Mouse (Mus musculus) hindbrain, embryonic 12.5 days (tissue): ENCODE data around the gene Pxn. TPM values are rescaled to one million over a fixed set of nuclear protein-coding genes. Genes with fewer than 3 reads are reported as not detected.

Experiments used
- ATAC-seq: fragments of 200-750 bp; cut with Nextera tagmentation; 2 replicates; pipeline ENCODE4 v1.8.0; 2017; ENCODE audit warnings: moderate TSS enrichment; ENCODE audit not compliant: low FRiP score
- H3K27ac ChIP-seq: fragments of 300-500 bp; sonication (generic); 2 replicates; pipeline ENCODE4 v1.5.1; 2016; ENCODE audit warnings: mild to moderate bottlenecking
- H3K27me3 ChIP-seq: fragments of 300-500 bp; sonication (generic); 2 replicates; pipeline ENCODE4 v1.6.1; 2016; ENCODE audit warnings: mild to moderate bottlenecking
- H3K36me3 ChIP-seq: fragments of 300-500 bp; sonication (generic); 2 replicates; pipeline ENCODE4 v1.6.1; 2016; ENCODE audit warnings: mild to moderate bottlenecking
- H3K4me1 ChIP-seq: fragments of 300-500 bp; sonication (generic); 2 replicates; pipeline ENCODE4 v1.6.1; 2016
- H3K4me2 ChIP-seq: fragments of 300-500 bp; sonication (generic); replicated peaks from 2 replicates; pipeline ENCODE4 v1.6.1; 2016; ENCODE audit warnings: mild to moderate bottlenecking
- H3K4me3 ChIP-seq: fragments of 300-500 bp; sonication (generic); 2 replicates; pipeline ENCODE4 v1.5.1; 2016; ENCODE audit warnings: mild to moderate bottlenecking
- H3K9ac ChIP-seq: fragments of 300-500 bp; sonication (generic); 2 replicates; pipeline ENCODE4 v1.6.1; 2016; ENCODE audit warnings: mild to moderate bottlenecking, moderate library complexity
- H3K9me3 ChIP-seq: fragments of 300-500 bp; sonication (generic); replicated peaks from 2 replicates; pipeline ENCODE4 v1.6.1; 2016; ENCODE audit warnings: mild to moderate bottlenecking
- WGBS: fragments of 180-500 bp; shearing (Covaris S2); methylation state at CpG from one replicate; pipeline ENCODE4 v1.1.7; 2016; 5-methylcytosine and 5-hydroxymethylcytosine counted together
- polyA plus RNA-seq: library from polyadenylated mRNA; unstranded; fragments of >200 nt; fragmentation: Nextera tagmentation; extraction: Ambion mirVana; gene quantifications from 2 replicates; pipeline ENCODE4 v1.2.1, GENCODE M21; 2016

Gene Pxn
- polyA plus RNA-seq, 1 experiment from 2014 or later: 34.0 TPM

DNA sequence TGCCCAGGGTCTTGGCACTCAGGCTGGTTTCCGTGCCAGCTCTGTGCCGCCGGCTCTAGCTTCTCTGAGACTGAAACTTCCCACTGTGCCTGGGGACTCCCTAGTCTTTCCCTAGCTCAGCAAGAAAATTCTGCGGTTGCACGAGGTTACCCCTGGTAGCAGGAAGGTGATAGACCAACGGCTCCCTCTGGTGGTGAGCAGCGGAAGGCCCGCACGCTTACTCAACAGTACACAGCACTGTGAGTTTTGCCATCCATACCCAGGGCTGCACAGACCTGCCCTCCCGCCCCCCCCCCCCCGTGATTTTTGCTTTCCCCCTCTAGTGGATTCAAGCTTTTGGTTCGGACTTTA, 32.2 kb downstream of the Pxn start:
- peak; percentile 79 for ATAC-seq
- no peak overlapping the region for H3K9ac ChIP-seq
- H3K4me2 ChIP-seq: no peak overlapping the region
- peaks cover 46% of the 10 kb centered on the region for H3K4me1 ChIP-seq
- H3K9me3 ChIP-seq: no peaks in the 10 kb centered on the region
- no peaks in the 10 kb centered on the region for H3K27me3 ChIP-seq
- H3K36me3 ChIP-seq: no peaks in the 10 kb centered on the region
- 2% methylated on average over 12 of the region's 12 CpGs for WGBS
- H3K4me3 ChIP-seq: no peak overlapping the region
- H3K27ac ChIP-seq: no peak overlapping the region

DNA sequence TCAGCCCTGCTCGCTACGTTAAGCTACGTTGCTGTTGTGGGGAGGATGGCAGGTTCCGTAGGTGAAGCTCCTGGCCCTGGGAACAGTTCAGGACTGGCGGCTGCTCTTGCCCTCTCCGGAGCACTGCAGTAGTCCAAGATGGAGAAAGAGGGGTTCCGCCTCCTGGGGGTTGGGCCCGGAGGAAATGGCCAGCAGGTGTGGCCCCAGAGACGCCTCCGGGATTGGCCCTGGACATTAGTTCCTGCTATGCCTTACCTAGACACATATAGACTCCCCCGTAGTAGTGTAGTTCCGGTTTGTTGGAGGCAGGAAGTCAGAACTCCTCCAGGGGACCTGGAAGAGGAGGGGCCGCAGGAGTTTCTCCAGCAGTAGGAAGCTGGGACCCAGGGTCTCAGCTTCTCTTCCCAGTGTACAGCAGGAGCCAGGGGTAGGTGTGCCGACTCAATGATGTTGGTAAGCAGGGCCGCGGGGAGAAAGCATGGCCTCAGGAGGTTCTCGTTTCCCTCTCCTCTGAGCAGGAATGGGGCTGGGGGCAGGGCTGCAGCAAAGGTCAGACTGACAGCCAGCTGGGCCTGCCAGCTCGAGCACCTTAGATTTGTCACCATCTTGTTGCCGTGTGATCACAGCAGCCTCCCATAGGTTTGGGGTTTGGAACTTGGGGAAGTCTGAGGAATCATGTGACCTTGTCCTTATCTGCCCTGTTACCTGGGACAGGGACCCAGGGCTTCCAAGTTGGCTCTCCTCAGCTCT, 36.3 kb downstream of the Pxn start:
- Histone ChIP-seq H3K36me3 (peaks cover 22% of the 10 kb centered on the region), H3K4me3 (no peak overlapping the region), H3K9me3 (no peaks in the 10 kb centered on the region), H3K4me1 (peaks cover 62% of the 10 kb centered on the region), H3K9ac (no peak overlapping the region), H3K4me2 (no peak overlapping the region), H3K27ac (peak overlapping the region; percentile 5; the same call in 1 of the 2 replicates), H3K27me3 (no peaks in the 10 kb centered on the region)
- 62% methylated on average over 19 of the region's 19 CpGs for WGBS
- no peak for ATAC-seq

DNA sequence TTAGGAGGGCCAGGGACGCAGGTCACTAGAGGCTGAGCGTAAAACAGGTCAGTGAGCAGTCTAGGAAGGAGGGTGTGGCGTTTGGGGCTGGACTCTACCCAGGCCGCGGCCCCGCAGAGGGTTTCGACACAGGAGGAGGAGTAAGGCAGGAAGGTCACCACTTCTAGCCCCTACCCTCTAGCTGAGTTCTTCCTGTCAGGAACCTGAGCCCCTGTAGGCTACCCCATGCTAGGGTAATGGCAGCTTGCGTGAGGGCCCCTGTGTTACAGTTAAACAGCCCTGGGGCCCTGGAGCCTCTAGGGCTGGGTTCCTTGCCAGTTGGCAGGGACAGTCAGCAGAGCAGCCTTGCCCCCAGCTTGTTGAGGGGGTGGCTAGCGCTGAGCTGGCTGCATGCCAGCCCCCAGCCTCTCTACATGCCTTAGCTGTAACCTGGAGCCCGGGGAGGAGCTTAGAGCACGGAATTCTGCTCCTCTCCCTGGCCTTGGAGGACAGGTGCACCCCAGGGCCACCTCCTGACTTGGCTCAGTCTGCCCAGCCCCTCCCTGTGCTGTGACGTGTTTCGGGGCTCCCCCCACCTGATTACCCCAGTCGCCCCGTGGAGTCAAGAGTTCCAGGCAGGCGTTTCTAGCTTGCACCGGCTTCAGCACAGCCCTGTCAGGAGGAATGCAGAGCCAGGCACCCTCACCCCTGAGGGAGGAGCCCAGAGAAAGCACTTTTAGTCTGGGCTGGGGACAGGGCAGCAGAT, 37.2 kb downstream of the Pxn start:
- H3K9me3 ChIP-seq: no peaks in the 10 kb centered on the region

DNA sequence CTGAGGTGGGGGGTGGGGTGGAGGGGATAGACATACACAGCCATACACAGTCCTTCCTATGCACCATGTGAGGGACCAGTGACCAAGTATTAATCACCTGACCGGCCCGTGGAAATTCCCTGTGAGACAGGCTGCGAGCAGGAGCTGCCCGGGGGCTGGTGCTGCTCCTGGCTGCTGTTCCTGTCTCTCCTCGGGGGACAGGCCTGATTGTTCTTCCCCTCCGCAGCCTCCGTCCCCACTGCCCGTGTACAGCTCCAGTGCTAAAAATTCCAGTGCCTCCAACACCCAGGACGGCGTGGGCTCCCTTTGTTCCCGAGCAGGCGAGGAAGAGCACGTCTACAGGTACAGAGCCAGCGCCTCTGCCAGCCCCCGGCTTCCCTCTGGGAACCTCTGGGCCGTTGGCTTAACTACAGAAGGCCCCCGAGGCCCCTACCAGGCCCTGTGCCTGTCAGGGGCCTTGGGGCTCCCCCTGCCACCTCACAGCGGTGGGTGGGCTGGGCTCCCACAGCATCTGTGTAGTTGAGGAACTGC, 38.2 kb downstream of the Pxn start:
- peaks cover 51% of the 10 kb centered on the region for H3K4me1 ChIP-seq
- H3K4me3 ChIP-seq: no peak overlapping the region
- H3K27ac ChIP-seq: no peak overlapping the region
- ATAC-seq: no peak
- no peak overlapping the region for H3K4me2 ChIP-seq
- no peak overlapping the region; the same call in 1 of the 2 replicates for H3K9ac ChIP-seq
- H3K9me3 ChIP-seq: no peaks in the 10 kb centered on the region
- H3K27me3 ChIP-seq: no peaks in the 10 kb centered on the region
- WGBS: 50% methylated on average over 18 of the region's 18 CpGs
- peaks cover 34% of the 10 kb centered on the region for H3K36me3 ChIP-seq

More for the DNA sequence above, 37.2 kb downstream of the Pxn start:
- no peak overlapping the region for H3K4me2 ChIP-seq
- WGBS: 61% methylated on average over 17 of the region's 17 CpGs
- H3K4me3 ChIP-seq: no peak overlapping the region
- H3K27me3 ChIP-seq: no peaks in the 10 kb centered on the region
- no peak overlapping the region for H3K9ac ChIP-seq
- ATAC-seq: peak; percentile 62
- H3K27ac ChIP-seq: peak overlapping the region; percentile 5; the same call in 1 of the 2 replicates
- H3K36me3 ChIP-seq: peaks cover 31% of the 10 kb centered on the region
- H3K4me1 ChIP-seq: peaks cover 55% of the 10 kb centered on the region

DNA sequence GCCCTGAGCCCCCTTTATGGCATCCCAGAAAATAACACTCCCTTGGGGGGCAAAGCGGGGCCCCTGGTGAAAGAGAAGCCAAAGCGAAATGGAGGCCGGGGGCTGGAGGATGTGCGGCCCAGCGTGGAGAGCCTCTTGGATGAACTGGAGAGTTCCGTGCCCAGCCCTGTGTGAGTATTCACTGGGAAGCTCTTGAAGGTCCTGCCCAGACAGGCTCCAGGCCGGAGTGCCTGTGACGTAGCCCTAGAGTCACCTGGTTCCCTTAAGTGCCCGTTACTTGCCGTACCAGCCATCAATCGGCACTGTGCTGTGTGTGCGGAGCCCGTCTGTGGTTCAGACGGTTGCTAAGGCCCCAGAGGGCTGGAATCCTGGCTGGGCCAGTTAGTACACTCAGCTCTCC, 39.2 kb downstream of the Pxn start:
- Histone ChIP-seq H3K4me3 (no peak overlapping the region), H3K27me3 (no peaks in the 10 kb centered on the region), H3K4me1 (peaks cover 52% of the 10 kb centered on the region), H3K9me3 (no peaks in the 10 kb centered on the region), H3K9ac (no peak overlapping the region), H3K27ac (no peak overlapping the region), H3K4me2 (no peak overlapping the region), H3K36me3 (peaks cover 34% of the 10 kb centered on the region)
- no peak for ATAC-seq
- 85% methylated on average over 14 of the region's 14 CpGs for WGBS

DNA sequence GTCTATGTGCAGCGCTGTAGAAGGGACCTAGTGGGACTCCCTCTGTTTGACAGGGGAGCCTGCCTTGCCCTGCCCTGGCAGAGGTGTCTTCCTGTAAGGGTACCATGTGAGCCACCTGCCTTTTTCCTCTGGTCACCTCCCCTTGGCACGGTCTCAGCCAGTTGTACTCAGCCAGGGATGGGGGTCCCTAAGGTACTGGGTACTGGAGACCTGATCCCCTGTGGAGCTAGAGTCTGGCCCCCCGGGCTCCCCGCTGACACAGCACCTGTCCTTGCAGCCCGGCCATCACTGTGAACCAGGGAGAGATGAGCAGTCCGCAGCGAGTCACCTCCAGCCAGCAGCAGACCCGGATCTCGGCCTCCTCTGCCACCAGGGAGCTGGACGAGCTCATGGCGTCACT, 40.1 kb downstream of the Pxn start:
- WGBS: 62% methylated on average over 11 of the region's 11 CpGs
- no peak overlapping the region for H3K4me3 ChIP-seq
- no peaks in the 10 kb centered on the region for H3K9me3 ChIP-seq
- peaks cover 56% of the 10 kb centered on the region for H3K4me1 ChIP-seq
- ATAC-seq: no peak
- no peak overlapping the region for H3K4me2 ChIP-seq
- peaks cover 34% of the 10 kb centered on the region for H3K36me3 ChIP-seq
- H3K27me3 ChIP-seq: no peaks in the 10 kb centered on the region
- peak overlapping the region; percentile 23 for H3K9ac ChIP-seq
- H3K27ac ChIP-seq: peak overlapping the region; percentile 12; the same call in 1 of the 2 replicates

DNA sequence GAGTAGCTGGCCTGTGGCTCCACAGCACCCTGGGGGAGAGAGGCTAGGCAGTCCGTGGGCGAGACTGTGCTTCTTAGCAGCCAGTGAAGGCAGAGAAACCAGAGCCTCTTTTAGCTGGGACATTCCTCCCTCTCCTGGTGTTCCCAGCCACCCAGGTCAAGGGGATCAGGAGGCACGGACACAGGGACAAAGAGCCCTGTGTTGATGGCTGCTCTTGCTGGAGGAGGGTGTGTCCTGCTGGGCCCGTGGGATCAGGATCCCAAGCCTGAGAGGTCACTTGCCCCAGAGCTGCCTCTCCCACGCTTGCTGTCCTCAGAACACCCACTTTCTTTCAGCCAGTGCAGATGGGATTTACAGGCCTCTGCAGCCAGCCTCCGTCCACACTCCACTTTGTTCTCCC, 40.5 kb downstream of the Pxn start:
- H3K4me2 ChIP-seq: no peak overlapping the region
- H3K27me3 ChIP-seq: no peaks in the 10 kb centered on the region
- H3K36me3 ChIP-seq: peaks cover 38% of the 10 kb centered on the region
- H3K4me3 ChIP-seq: no peak overlapping the region
- peak overlapping the region; percentile 46 for H3K27ac ChIP-seq
- WGBS: 35% methylated on average over 6 of the region's 6 CpGs
- ATAC-seq: no peak
- peaks cover 56% of the 10 kb centered on the region for H3K4me1 ChIP-seq
- peak overlapping the region; percentile 23 for H3K9ac ChIP-seq
- no peaks in the 10 kb centered on the region for H3K9me3 ChIP-seq

DNA sequence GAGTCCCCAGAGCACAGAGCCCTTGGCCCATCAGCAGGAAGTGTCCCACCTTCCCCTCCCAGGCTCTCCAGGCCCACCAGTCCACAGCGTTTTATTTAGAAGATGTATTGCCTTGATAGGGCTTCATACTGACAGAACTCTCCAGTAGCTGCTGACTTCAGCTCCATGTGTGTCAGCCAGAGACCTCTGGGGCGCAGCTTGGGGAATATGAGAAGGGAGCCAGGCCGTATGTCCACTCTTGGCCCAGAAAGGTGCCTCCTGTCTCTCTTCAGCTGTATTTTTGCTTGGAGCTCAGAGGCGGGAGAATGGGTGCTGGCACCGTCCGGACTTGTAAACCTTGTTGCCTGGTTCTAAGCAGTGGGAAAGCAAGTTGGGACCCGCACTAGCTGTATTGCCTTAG, 40.9 kb downstream of the Pxn start:
- Histone ChIP-seq H3K9ac (0 out of 2 replicates have a peak overlapping the region, but pooled peaks have one; percentile 23), H3K36me3 (peaks cover 40% of the 10 kb centered on the region), H3K9me3 (no peaks in the 10 kb centered on the region), H3K4me1 (peaks cover 54% of the 10 kb centered on the region), H3K27ac (peak overlapping the region; percentile 46; the same call in 1 of the 2 replicates), H3K4me2 (no peak overlapping the region), H3K27me3 (no peaks in the 10 kb centered on the region), H3K4me3 (no peak overlapping the region)
- 76% methylated on average over 7 of the region's 7 CpGs for WGBS
- ATAC-seq: no peak

DNA sequence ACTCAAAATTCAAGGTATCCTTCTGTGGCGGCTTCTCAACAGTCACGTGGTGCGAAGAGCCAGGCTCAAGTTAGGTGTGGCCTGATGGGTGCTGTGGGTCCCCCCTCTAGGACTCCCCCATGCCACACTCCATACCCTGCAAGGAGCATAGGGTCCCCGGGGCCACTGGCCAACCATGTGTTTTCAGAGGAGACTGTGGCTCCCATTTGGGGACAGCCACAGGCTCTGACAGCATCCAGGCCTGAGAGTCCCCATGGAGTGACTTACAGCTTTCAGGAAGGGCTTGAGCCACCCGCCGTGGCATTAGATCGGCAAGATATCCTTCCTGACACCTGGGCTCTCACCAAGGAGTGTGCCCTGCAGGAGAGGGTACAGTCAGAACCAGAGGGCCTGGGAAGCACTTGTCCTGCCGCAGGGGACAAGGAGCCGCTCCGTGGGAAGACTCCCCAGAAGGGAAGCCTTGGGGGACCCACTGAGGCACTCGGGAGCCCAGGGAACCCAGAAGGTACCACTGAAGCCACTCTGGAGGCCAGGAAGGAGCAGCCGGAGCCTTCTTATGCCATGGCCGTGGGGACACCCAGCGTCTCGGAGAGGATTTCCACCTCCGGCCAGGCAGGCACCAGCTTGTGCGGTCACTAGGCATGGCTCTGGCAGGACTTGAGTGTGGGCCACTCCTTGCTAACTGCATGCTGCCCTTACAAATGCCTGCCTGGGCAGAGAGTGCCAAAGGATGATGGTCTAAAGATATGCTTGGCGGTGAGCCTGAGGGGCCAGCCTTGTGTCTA, 42.2 kb downstream of the Pxn start:
- Histone ChIP-seq H3K27ac (no peak overlapping the region), H3K4me2 (no peak overlapping the region), H3K4me3 (no peak overlapping the region), H3K9me3 (no peaks in the 10 kb centered on the region), H3K36me3 (peaks cover 52% of the 10 kb centered on the region), H3K9ac (no peak overlapping the region), H3K4me1 (peaks cover 42% of the 10 kb centered on the region), H3K27me3 (no peaks in the 10 kb centered on the region)
- 92% methylated on average over 18 of the region's 18 CpGs for WGBS
- ATAC-seq: no peak

DNA sequence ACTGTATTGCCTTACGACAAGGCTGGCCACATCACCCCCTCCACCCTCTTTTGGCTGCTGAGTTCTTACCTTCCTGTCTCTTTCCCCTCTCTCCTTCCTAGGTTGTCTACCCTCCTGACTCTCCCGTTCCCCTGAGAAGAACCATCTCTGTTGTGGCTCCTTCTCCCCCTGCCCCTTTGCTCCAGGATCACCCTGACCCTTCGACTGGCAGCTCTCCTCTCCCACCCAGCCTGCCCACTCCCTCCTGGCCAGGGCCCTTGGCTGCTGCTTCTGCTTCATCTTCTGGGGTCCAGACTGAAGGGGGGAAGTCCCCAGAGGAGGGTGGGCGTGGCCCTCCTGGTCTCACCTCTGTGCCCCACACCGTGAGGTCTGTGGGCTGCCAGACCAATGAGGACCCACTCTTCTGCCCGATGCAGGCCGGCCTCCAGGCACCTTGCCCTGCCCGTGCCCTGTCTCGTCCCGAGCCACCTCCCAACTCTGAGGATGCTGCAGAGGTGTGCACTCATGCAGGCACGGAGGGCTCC, 44.1 kb downstream of the Pxn start:
- Histone ChIP-seq H3K9ac (no peak overlapping the region), H3K27ac (no peak overlapping the region), H3K27me3 (no peaks in the 10 kb centered on the region), H3K4me2 (no peak overlapping the region), H3K4me3 (no peak overlapping the region), H3K36me3 (peaks cover 56% of the 10 kb centered on the region), H3K9me3 (no peaks in the 10 kb centered on the region), H3K4me1 (peaks cover 23% of the 10 kb centered on the region)
- no peak for ATAC-seq
- WGBS: 80% methylated on average over 11 of the region's 11 CpGs

DNA sequence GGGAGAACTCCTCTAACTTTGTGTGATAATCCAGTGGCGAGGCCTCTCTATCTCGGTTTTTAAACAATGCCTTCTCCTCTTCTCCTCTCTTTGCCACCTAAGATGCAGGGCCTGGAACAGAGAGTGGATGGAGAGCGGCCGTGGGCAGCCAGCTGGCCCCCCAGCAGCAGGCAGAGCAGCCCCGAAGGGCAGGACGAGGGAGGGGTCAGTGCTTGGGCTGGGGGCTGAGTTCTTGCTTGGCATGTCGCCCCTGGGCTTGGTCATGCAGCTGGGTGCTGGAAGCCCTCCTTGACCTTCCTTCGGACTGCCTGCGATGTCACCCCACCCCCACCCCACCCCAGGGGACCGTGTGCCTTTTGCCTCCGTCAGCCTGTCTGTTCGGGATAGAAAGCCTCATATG, 44.9 kb downstream of the Pxn start:
- Histone ChIP-seq H3K9ac (no peak overlapping the region), H3K36me3 (peaks cover 49% of the 10 kb centered on the region), H3K4me2 (no peak overlapping the region), H3K27ac (no peak overlapping the region), H3K4me3 (no peak overlapping the region), H3K27me3 (no peaks in the 10 kb centered on the region), H3K4me1 (peaks cover 17% of the 10 kb centered on the region), H3K9me3 (no peaks in the 10 kb centered on the region)
- no peak for ATAC-seq
- 61% methylated on average over 12 of the region's 12 CpGs for WGBS

DNA sequence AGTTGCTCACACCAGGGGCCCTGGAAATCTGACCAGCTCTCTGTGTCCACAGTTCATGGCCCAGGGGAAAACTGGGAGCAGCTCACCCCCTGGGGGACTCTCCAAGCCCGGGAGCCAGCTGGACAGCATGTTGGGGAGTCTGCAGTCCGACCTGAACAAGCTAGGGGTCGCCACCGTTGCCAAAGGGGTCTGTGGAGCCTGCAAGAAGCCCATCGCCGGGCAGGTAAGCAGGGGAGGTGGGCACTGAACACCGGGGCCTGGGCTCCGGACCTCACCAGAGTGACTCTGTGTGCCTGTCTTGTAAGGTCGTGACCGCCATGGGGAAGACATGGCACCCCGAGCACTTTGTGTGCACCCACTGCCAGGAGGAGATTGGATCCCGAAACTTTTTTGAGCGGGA, 45.3 kb downstream of the Pxn start:
- no peak overlapping the region for H3K4me2 ChIP-seq
- no peak overlapping the region for H3K27ac ChIP-seq
- no peak overlapping the region for H3K9ac ChIP-seq
- WGBS: 83% methylated on average over 13 of the region's 13 CpGs
- H3K36me3 ChIP-seq: peaks cover 46% of the 10 kb centered on the region
- H3K27me3 ChIP-seq: no peaks in the 10 kb centered on the region
- no peak overlapping the region for H3K4me3 ChIP-seq
- H3K4me1 ChIP-seq: peaks cover 12% of the 10 kb centered on the region
- ATAC-seq: no peak
- H3K9me3 ChIP-seq: no peaks in the 10 kb centered on the region
